Mouse (Mus musculus): ENCODE measurements at regions not wholly inside any gene's neighbourhood (a gene's known extent, or its start where the extent isn't known, plus 50 kb on each side); places are given as distances from the start of the nearest gene placed in this dataset.

GRCm38 (mm10) chr13:84449001-84449551 is 227.0 kb downstream of the Tmem161b start:
- no peaks in the 10 kb centered on the region for H3K36me3 ChIP-seq (ENCODE audit: control insufficient read depth, insufficient read depth, low read length)
- H3K4me3 ChIP-seq (ENCODE audit: insufficient read depth, low read depth, low read length) = no peak overlapping the region
- DNase-seq = no peak
- no peaks in the 10 kb centered on the region for H3K4me1 ChIP-seq (ENCODE audit: control insufficient read depth, insufficient read depth, low read length)
- no peaks in the 10 kb centered on the region for H3K27me3 ChIP-seq (replicated peaks; ENCODE audit: control insufficient read depth, insufficient read depth, low read length)
- WGBS = 57% methylated on average over 6 of the region's 6 CpGs
- TF ChIP-seq CTCF (conservative IDR thresholded peaks at IDR 0.05; ENCODE audit: insufficient read depth, insufficient read length, low read depth, low read length) = no peak
- TF ChIP-seq POLR2A (IDR thresholded peaks at IDR 0.05; ENCODE audit: low read depth, low read length) = no peak
- H3K27ac ChIP-seq (ENCODE audit: insufficient read depth, low read depth, low read length) = no peak overlapping the region

All from kidney, adult 2 months (tissue).